Mouse (Mus musculus) cortical plate, adult 2 months (tissue): ENCODE measurements at regions not wholly inside any gene's neighbourhood (a gene's known extent, or its start where the extent isn't known, plus 50 kb on each side); places are given as distances from the start of the nearest gene placed in this dataset.

Source experiments
- CTCF ChIP-seq: fragments of 200-500 bp; IDR thresholded peaks from 2 replicates; pipeline ENCODE4 v1.5.1; 2011; ENCODE audit warnings: mild to moderate bottlenecking, control low read depth, low read length; ENCODE audit not compliant: insufficient read depth; ENCODE audit errors: extremely low read depth
- POLR2A ChIP-seq: fragments of 200-500 bp; IDR thresholded peaks from 2 replicates; pipeline ENCODE4 v1.6.1; 2011; ENCODE audit warnings: mild to moderate bottlenecking, low read length, control low read depth; ENCODE audit not compliant: insufficient read depth; ENCODE audit errors: extremely low read depth

GRCm38 (mm10) chr3:14999411-14999810 is 113.3 kb downstream of the Car2 start:
- no peak for TF ChIP-seq POLR2A
- no peak for TF ChIP-seq CTCF
